Mouse (Mus musculus) embryonic fibroblast, embryonic 13.5 days (primary cell): Measurements from ENCODE around the gene Ei24.

ENCODE experiments used
- CTCF ChIP-seq: IDR thresholded peaks from 2 replicates; pipeline ENCODE4 v1.5.1; 2011; ENCODE audit warnings: mild to moderate bottlenecking, control low read depth, low read length, moderate library complexity, borderline replicate concordance; ENCODE audit not compliant: insufficient read depth
- POLR2A ChIP-seq: IDR thresholded peaks from 2 replicates; pipeline ENCODE4 v1.6.1; 2011; ENCODE audit warnings: low read depth, mild to moderate bottlenecking, control low read depth, low read length, moderate library complexity

DNA sequence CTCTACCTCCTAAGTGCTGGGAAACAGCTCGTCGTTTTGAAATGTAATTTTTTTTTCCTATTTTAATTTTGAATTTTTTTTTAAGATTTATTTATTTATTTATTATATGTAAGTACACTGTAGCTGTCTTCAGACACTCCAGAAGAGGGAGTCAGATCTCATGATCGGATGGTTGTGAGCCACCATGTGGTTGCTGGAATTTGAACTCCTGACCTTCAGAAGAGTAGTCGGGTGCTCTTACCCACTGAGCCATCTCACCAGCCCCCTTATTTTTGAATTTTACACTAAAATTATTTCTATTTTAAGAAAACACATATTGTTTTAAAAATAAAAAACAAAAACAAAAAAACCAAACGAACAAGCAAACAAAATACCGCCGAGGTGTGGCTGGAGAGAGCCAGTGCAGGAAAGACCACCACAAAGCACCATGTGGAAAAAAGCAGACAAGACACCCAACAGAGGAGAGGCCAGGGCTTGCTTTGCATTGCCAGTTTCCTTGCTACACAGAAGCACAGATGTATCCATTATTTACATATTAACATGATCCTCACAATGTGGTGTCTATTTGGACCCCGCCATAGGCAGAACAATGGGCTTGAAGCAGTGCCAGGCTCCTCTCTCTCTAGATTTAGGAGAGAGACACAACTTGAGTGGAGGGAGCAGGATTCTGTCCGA is 23.9 kb upstream of the Ei24 start:
- no peak for TF ChIP-seq CTCF
- no peak for TF ChIP-seq POLR2A
